8 mouse cellular contexts compared by ENCODE assay signal in the genomic region with DNA sequence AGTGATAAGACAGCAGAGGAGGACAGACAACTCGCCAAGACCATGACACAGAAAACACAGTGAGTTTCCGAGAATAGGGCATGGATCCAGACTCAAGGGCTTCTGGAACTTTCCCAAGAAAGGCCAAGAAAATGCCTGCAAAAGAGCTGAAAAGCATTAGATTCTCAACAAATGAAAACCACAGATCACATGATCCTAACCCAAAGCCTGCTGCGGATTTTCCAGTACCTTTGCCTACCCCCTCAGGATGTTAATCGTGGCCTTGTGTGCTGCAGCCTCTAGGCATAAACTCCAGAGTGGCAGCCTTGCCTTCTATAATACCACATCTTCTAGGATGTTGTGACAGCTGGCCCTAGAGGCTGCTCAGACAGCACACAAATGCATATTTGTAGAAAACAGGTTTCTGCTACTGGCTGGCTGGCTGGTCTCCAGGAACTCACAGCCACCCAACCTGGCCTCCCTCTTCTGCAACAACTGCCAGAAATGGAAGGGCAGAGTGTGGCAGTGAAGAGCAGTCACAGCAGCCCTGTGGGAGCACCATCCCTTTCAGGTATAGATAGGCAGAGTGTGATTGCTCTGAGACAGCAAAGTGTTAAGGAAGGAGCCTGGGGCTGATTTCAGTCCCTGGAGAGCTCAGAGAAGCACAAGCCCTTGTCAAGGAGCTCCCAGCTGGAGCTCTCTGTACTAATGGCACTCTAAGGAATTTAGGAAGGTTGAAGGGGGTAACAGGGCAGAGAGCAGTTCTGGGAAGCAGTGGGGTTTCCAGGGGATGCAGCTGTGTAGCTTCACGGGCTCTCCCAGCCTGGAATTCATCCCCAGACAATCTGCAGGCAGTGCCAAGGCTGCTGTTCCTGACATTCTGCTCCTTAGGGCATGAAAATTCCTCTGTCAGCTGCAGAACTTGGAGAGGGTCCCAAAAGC.
DNase-seq lines count a peak whose midpoint lies in the region; ATAC-seq and TF ChIP-seq lines count a peak whose summit lies in the region.

No protein-coding gene starts in this region.

- no peaks in the 10 kb centered on the region for H3K9me3 ChIP-seq in heart, embryonic 15.5 days (replicated peaks)
- H3K9me3 ChIP-seq in limb, embryonic 15.5 days = no peaks in the 10 kb centered on the region
- H3K9me3 ChIP-seq in liver, postnatal 0 days (ENCODE audit: low read length) = no peaks in the 10 kb centered on the region

- peak; percentile 5 for DNase-seq in layer of hippocampus, adult 9-11 months
- DNase-seq in layer of hippocampus, adult 11-12 months (ENCODE audit: low spot score) = no peak
- DNase-seq in cerebellum, postnatal 25 days = peak; percentile 20 to 44
- DNase-seq in retina, postnatal 1 day = peak; percentile 12
- DNase-seq in liver, postnatal 0 days = no peak
- no peak for DNase-seq in thymus, postnatal 36 days

- TF ChIP-seq CTCF in liver, postnatal 0 days (IDR thresholded peaks at IDR 0.05; ENCODE audit: low read depth) = no peak

- H3K4me1 ChIP-seq in heart, embryonic 15.5 days (replicated peaks) = peaks cover 11% of the 10 kb centered on the region
- H3K4me1 ChIP-seq in limb, embryonic 15.5 days = peaks cover 10% of the 10 kb centered on the region; the same call in 1 of the 2 replicates
- no peaks in the 10 kb centered on the region for H3K4me1 ChIP-seq in liver, postnatal 0 days (ENCODE audit: insufficient read depth)

- no peak overlapping the region for H3K4me2 ChIP-seq in heart, embryonic 15.5 days
- H3K4me2 ChIP-seq in limb, embryonic 15.5 days = no peak overlapping the region
- no peak overlapping the region for H3K4me2 ChIP-seq in liver, postnatal 0 days (ENCODE audit: low read depth, low read length)

- no peak overlapping the region for H3K4me3 ChIP-seq in heart, embryonic 15.5 days
- no peak overlapping the region for H3K4me3 ChIP-seq in limb, embryonic 15.5 days
- H3K4me3 ChIP-seq in liver, postnatal 0 days (ENCODE audit: low read depth, low read length) = no peak overlapping the region

- 32% methylated on average over 5 of the region's 5 CpGs for WGBS in heart, embryonic 15.5 days
- 32% methylated on average over 5 of the region's 5 CpGs for WGBS in limb, embryonic 15.5 days
- 50% methylated on average over 5 of the region's 5 CpGs for WGBS in liver, postnatal 0 days (ENCODE audit: insufficient replicate concordance)

- peak overlapping the region; percentile 53 for H3K27ac ChIP-seq in heart, embryonic 15.5 days
- H3K27ac ChIP-seq in limb, embryonic 15.5 days = peak overlapping the region; percentile 35; the same call in 1 of the 2 replicates
- no peak overlapping the region for H3K27ac ChIP-seq in liver, postnatal 0 days (ENCODE audit: low read depth)

- H3K9ac ChIP-seq in heart, embryonic 15.5 days = no peak overlapping the region
- no peak overlapping the region for H3K9ac ChIP-seq in limb, embryonic 15.5 days
- H3K9ac ChIP-seq in liver, postnatal 0 days (replicated peaks) = no peak overlapping the region

- no peaks in the 10 kb centered on the region for H3K27me3 ChIP-seq in heart, embryonic 15.5 days
- H3K27me3 ChIP-seq in limb, embryonic 15.5 days = no peaks in the 10 kb centered on the region
- H3K27me3 ChIP-seq in liver, postnatal 0 days (ENCODE audit: insufficient read depth, low read length) = no peaks in the 10 kb centered on the region

- no peak for TF ChIP-seq EP300 in liver, postnatal 0 days (IDR thresholded peaks at IDR 0.05; ENCODE audit: low read depth)

- ATAC-seq in heart, embryonic 15.5 days (replicated peaks; ENCODE audit: insufficient number of reproducible peaks, insufficient read depth, low FRiP score, low read depth) = 0 out of 2 replicates have a peak, but pooled peaks have one; percentile 8
- peak; percentile 70; the same call in 1 of the 2 replicates for ATAC-seq in limb, embryonic 15.5 days (ENCODE audit: insufficient number of reproducible peaks, low FRiP score, low TSS enrichment, low read depth)
- no peak for ATAC-seq in liver, postnatal 0 days

- H3K36me3 ChIP-seq in heart, embryonic 15.5 days = no peaks in the 10 kb centered on the region
- no peaks in the 10 kb centered on the region for H3K36me3 ChIP-seq in limb, embryonic 15.5 days
- no peaks in the 10 kb centered on the region for H3K36me3 ChIP-seq in liver, postnatal 0 days (replicated peaks; ENCODE audit: insufficient read depth, low read length)

Comparison
In these comparisons a context has a peak if more than half of its experiments do, and no peak if none do; other contexts are left out.
1. DNase-seq: peak in layer of hippocampus, adult 9-11 months (single experiment), cerebellum, postnatal 25 days (2 of 2) and retina, postnatal 1 day (single experiment); none in layer of hippocampus, adult 11-12 months (single experiment), liver, postnatal 0 days (single experiment) and thymus, postnatal 36 days (0 of 2).